Mouse (Mus musculus): ENCODE measurements around the gene Mrps33. TPM values are rescaled to one million over a fixed set of nuclear protein-coding genes. Genes with fewer than 3 reads are reported as not detected.
A peak's percentile ranks its signal among the peaks of the same experiment; 100 is the strongest.

Mrps33 gene
- 100 to 1,000 TPM; 166 to 224 TPM for polyA plus RNA-seq (2017; shearing (Covaris generic))

DNA sequence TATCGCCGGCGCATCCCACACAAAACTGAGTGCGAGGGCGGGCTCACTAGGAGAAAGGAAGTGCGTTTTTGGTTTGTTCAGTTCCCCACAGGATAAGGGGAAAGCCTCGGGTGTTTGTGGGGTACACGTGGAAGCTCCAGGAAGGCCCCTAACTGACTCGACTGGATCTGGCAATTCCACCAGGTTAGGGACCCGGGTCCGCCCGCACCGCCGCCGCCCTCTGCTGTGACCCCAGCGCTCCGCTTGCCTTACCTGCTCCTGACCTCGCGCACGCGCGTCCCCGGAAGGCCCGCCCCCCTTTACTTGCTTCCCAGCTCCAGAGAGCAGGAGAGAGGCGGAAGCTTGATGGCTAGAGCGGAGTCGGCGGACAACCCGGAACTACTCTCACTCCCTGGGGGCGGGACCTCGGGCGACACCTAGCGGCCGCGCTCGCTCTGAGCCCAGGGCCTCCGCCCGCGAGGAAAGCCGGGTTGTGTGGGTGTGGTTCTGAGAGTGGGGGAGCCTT lies at the start of gene Mrps33:
Gene Mrps33, minus strand, starts transcription at position 377 of the 505 bp plus-strand sequence.
- peak; percentile 98 for ATAC-seq

DNA sequence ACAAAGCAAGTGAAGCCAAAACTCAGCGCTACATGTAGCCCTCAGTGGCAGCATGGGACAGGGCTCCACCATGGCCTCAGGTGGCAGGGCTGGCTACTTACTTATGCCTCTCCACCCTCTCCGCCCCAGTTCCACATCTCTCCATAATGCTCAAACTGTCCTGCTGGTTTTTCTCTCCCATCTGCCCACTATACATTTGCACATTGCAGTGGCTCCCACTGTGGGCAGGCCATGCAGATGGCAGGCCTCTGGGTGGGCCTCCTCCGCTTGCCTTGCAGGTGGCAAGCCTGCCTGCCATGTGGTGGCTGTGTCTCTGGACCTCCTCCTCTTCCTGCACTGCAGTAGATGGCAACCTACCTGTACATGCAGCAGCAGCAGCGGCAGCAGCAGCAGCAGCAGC lies 38.9 kb upstream of the Mrps33 start:
- ATAC-seq: no peak

DNA sequence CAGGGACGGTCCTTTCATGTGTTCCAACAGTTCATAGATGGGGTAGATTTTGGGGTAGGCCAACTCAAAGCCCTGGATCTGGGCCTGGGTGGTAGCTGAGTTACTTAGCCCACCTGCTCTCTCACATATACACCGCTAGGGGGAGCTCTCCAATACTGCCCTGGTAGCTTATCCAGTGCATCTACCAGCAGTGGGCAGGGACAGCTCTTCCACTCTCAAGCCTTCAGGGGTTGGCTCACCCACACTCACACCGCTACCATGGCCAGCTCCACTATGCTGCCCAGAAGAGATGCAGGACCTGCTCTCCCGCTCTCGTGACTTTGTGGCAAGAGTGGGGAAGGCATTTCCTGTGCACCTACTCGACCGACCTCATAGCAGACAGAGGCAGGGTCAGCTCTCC lies 38.0 kb upstream of the Mrps33 start:
- no peak for ATAC-seq

DNA sequence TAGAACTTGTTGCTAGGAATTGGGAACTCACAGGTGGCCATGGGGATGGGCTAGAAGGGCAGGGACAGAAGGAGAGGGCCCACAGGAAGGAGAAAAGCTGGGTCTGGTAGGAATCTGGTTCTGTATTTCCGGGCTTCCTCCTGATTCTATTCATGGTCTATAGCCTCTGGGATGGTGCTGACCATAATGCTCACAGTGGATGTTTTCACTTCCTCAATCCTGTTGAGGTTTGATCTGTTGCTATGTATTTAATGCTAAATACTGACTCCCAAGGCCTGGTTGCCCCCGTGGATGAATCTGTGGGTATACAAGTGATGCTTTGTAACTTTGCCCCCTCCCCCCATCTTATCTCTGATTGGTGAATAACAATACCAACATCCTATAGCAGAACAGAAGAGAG lies 36.8 kb upstream of the Mrps33 start:
- no peak for ATAC-seq

DNA sequence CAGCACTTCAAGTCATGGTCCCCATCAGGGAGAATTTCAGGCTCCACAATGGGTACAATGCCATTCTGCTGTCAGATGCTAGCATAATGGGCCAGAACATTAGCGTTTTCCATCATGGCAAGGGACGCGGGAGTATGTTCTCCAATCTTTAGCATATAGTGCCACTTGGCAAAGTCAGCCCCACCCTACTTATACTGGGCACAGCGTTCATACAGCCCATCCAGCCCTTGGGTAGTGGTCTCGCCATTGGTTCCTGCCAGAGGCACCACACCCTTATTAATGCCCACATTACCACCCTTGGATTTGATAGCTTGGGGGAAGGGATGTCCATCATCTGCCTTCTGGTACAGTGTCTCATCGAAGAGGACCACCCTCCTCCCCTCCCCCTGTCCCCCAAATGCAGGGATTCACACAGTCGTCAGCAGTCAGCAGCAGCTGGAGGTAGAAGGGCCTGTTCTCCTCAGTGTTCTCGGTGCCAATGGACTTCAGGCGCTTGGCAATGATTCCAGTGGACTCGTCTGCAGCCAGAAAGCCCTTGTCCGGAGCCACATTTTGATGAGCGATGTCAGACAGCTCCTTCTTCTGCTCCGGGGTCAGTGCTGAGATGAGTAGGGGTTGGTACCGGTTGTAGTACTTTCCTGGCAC lies 33.0 kb upstream of the Mrps33 start:
- no peak for ATAC-seq

DNA sequence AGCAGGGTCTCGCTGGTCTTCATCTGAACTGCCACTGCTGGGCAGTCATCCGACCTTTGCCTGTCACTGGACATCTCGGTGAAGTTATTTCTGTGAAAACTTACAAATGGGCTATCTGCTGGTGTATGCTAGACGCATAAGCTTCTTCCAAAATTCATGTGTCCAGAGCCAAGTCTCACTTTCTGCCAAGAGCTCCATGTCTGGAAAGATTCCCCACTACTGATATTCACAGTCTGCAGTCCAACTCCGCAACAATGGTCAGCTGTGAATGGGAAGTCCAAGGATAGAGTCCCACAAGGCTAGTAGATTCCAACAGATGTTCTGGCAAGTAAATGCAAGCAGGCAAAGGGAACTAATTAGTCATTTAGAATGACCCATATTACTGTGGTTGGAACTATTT lies 17.9 kb upstream of the Mrps33 start:
- no peak for ATAC-seq

DNA sequence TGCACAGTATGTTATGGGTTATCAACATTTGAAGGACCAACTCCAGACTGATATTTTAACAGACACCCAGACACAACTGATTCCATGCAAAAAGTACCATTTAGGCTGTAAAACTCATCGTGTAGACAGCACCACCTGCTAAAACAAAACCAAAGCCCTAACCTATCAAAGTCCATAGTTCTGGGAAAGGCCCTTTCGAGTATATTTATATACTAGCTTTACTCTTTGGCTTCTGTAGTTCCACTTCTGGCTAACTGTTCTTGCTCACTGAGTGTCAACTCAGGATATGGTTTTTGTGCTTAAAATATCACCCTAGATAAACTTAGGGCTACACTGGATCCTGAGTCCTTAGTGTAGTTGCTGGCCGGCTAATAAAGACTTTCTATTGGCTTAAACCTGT lies 10.5 kb upstream of the Mrps33 start:
- no peak for ATAC-seq

DNA sequence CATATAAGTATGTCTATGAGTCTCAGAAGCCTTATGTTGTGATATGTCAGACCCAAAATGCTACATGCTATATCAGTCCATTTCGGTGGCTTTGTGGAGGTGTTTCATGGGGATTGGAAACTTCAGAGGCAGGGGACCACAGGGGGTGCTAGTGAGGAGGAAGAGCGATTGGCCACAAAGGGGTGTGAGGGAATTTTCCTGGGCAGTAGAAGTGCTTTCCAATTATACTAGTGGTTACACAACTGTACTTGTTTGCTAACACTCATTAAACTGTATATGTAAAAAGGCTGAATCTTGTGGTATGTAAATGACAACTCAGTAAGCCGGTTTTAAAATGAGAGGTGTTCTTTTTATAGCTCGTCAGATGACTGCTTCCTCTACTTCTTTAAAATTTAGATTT lies 8.1 kb upstream of the Mrps33 start:
- no peak for ATAC-seq

DNA sequence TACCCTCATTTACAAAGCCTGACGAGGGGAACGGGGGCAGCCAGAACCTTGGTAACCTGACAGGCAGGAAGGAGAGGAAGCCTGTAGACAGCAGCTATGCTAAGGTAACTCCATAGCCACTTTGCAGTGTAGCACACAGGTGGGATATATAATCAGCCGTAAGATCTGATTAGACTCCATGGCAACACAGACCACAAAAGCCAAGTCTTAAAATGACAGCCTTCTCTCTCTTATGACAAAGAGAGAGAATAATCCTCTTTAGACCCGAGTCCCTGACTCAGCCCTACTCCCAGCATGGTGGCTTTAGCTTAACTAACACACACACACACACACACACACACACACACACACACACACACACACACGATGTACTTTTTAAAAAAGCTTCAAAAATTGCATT lies 2.3 kb downstream of the Mrps33 start:
- ATAC-seq: no peak

DNA sequence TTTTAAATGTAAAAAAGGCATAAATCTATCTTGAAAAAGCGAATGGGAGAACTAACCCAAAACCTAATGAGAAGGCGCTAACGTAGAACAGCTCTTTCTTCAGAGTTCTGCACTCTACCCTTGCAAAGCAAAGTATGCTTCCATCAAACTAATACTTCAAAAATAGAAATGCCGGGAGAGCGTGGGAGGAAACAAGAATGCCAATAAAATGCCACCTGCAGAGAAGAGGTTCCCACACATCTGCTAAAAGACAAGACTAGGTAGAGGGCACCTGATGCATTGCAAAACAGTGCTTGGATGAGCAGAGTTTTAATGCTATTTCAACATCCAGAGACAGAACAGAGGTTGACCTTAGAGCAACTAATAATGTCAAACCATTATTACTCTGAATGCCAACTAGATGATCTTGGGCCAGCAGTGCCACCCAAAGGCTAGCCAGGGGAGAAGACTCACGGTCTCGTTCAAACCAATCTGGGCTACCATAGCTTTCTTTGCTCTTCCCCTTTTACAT lies 3.7 kb downstream of the Mrps33 start:
- no peak for ATAC-seq

DNA sequence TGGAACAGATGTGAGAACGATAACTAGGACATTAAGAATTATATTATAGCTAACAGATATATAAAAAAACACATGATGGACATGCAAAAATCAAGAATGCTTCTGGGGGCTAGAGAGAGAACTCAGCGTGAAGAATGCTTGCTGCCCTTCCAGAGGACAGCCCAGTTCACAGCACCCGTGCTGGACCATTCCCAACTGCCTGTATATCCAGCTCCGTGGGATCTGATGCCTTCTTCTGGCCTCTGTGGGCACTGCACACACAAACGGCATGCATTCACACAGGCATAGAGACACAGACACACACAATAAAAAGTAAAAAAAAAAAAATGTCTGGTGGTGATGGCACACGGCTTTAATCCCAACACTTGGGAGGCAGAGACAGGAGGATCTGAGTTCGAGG lies 4.5 kb downstream of the Mrps33 start:
- ATAC-seq: no peak

DNA sequence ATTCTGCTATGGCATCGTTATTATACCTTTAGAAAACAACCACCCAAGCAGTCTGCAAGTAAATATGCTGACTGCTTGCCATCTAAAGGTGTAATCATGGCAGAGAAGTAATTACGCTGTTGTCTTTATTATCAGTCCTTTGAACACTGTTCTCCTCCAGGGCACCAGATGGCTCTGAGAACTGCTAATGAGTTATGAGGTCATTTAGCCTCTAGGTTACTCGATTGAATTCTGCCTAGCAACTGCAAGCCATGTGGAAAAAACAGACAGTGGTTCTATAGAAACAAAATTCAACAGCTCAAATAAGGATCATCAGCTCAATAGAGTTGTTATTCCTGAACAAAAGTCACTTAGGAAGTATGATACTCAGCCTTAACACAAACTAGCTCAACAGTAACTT lies 4.9 kb downstream of the Mrps33 start:
- no peak for ATAC-seq

DNA sequence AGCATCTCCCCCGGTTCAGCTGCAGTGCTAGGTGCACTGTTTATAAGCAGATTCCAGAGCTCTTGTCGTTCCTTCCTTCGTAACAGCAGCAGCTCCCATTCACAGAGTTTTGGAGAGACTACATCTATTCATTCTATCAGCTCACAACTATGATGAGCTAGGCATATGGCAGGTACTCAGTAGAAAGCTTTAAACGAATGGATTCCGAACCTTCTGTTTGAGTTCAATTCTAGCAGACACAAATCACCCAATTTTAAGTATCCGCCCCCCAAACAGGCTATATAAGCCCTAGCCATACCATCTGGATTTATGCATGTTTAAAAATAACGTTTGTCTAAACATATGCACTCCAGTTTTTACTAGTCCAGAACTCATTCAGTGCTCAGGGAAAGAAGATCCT lies 9.8 kb downstream of the Mrps33 start:
- no peak for ATAC-seq

DNA sequence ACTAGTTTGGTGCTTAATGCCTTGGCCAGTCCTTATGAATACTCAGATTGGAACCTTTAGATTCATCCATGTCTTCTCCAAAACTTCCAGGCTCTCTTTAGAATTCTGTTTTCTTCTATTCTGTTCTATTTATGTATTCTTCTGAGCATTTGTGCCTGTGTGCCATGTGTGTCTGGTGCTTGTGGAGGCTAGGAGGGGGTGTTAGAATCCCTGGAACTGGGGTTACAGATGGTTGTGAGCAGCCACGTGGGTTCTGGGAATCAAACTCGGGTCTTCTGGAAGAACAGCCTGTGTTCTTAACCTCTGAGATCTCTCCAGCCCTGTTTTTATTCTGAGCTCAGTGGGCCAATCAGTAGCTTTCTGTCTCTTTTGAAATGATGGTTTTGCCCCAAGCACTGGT lies 13.7 kb downstream of the Mrps33 start:
- ATAC-seq: no peak

DNA sequence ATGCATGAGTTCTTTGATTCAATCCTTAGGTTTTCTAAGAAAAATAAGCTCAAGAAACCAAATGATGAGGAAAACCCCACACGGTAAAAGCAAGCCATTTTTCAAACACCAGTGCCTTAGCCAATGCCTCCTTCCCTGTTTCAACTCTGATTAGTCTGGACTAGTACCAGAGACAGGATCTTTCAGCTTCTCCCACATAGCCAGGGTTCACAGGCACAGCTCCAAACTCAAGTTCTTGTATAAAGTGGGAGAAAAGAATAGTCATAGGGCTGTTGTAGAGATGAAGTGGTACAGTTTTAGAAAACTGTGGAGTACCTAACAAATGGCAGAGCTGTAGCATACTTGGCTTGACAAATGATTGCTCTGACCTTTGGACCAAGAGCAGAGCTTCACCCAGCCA lies 14.6 kb downstream of the Mrps33 start:
- no peak for ATAC-seq

DNA sequence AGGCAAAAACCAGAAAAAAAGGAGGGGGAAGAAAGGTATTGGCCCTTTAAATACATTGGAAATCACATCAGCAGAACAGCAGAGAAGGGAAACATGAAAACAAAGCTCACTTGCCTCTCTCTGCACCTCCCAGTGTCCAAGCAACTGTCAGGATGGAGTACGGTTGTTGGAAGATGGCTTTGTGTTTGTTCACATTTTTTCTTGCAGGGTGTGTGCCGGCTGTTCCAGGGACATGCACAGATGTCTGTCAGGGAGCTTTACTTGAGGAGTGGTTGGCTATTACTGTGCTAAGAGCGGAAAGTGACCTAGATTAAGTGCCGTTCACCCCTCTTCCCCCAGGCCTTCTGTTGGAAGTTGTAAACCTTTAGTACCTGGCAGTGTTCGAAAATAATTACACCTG lies 19.0 kb downstream of the Mrps33 start:
- ATAC-seq: no peak

DNA sequence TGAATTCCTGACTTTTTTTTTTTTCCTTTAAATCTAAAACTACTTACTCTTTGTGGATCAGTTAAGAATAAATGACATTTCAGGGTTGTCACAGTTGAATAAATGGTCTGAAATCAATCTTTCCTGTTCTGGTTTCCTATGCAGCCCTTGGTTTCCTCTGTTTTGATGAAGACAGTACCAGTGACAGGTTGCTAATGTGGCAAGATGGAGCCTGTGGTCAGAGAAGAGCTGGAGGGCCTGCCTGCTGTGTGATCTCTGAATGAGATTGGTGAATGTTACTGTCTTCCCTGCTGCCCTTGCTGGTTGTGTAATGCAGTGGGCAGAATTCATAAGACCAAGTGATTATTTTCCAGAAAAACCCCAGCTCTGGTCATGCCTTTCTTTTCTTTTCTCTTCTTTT lies 22.4 kb downstream of the Mrps33 start:
- ATAC-seq: no peak

DNA sequence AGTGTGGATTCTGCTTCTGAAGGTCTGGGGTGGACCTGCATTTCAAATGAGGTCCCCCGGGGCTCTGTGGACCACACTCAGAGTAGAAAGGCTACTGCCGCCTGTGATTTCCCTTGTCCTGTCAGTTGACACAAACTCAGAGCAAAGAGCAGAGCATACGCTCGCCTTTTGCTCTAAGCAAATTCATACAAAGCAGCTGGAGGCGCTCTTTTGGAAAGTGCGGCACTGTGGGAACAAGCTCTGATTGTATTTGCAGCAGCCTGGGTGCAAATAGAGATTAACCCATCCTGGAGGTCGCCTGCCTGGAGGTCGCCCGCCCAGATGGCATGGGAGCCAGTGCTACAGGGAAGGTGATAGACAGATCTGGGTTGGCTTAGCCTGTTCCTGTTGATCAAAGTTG lies 23.0 kb downstream of the Mrps33 start:
- no peak for ATAC-seq

DNA sequence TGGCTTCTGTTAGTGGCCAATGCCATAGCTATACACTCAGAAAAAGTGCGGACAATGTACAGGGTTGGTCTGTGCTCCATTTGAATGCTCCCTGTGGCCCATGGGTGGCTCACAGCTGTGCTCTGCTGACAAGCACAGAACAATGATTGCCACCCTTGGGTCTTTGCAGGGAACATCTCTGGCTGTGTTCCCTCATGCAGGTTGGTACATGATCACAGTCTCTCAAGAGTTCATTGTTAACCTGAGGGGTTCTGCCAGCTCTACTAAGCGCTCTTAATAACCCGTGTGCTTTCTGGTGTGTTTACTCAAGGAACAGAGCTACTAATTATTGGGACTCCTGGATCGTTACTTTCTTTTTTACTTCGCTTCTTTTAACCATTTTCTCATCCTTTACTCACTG lies 24.8 kb downstream of the Mrps33 start:
- no peak for ATAC-seq

DNA sequence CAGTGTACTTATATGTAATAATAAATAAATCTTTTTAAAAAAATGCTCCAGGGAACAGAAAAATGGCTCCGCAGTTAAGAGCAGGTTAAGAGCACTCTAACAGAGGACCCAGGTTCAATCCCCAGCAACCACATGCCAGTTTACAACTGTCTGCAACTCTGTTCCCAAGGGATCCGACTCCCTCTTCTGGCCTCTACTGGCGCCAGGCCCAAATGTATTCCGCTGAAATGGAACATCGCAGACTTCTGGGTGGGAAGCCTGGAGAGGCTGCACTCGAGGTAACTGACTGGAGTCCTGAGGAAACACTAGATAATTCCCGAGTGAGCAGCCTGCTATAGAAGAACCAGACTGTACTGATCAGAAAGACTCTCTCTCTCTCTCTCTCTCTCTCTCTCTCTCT lies 27.3 kb downstream of the Mrps33 start:
- no peak for ATAC-seq

DNA sequence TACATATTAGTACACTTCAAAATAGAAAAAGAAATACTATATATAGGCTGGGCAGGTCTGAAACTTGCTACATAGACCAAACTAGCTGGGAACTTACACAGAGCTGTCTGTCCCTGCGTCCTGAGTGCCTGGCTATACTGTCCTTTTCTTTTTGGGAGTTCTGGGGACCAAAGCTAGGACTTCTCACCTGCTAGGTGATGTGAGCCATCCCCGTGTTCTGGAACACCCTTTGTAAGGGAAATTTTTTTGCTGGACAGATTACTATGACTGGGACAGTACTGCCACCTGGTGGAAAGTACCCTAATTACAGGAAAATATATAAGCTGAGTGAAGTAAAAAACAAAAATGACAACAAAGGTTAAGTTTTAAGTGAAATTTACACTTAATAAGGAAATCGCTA lies 28.2 kb downstream of the Mrps33 start:
- no peak for ATAC-seq

DNA sequence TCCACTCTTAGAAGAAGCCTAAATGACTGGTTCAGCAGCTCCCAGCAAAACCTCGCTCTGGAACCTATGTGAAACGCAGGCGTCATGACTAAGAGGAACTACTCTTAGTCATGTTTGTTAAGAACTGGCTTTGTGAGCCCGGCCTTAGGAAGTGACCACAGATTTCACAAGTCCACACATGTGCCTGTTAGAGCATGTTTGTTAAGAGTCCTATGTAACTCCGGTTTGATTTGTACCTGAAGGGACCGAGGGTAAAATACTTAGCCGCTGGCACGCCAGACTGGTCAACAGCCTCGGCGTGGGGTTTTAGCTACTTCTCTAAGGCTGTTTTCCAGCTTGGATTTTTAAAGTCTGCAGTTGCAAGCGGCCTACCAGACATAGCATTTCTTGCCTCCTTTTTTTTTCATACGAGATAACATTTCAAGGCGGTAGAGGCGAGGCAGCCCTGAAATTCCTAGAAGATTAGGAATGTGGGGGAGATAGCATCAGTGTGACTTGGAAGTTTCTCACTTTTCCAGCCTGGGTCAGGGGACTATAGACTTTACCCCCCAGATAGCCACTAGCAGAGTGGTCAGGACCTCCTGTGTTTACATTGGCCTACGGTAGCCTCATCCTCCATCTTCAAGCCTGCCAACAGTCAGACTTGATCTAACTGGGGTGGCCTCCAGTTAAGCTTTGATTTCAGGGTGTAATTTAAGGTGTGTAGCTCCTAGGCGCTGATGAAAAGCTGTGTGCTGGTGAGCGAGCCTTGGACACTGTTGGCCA lies 28.8 kb downstream of the Mrps33 start:
- no peak for ATAC-seq

DNA sequence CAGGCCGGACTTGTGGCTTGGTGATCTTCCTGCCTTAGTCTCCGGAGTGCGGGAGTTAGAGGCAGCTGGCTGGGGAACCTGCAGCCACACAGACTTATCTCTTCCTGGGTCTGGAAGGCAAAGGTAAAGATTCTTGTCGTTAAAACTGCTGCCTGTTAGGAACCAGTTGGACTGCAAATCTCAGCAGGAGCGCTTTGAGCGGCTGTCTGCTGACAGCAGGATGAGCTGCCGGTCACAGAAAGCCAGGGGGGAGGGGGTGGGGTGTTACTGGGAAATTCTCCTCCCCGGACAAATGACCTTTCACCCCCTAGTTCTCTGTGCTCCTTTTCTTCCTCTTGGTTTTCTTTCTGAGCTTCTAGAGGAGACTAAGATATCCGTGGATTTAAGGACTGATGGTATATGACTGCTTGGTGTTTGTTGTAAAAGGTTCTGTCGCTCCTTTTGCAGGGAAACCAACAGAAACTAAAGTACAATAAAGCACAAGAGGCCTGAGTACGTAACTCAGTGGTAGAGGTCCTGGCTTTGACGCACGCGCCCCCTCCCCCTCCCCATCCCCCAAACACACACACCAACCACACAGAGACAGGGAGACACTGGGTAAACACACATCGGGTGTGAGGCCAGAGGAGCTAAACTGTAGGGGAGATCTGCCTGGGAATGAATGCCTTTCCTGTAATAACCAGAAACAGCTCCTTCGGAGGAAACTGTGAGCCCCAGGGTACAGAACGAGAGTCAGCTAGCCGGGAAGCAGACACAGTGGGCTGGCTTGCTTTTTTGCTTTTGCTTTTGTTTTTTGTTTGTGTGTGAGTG lies 29.7 kb downstream of the Mrps33 start:
- peak; percentile 14 for ATAC-seq

All from activated CD4-positive, CD25-positive, alpha-beta regulatory T cell, adult 4 months (primary cell).